Mouse (Mus musculus): ENCODE data around the gene Gpr108. TPM values are rescaled to one million over a fixed set of nuclear protein-coding genes. Genes with fewer than 3 reads are reported as not detected.

Gpr108 gene
- polyA plus RNA-seq (2015; fragmentation: Nextera tagmentation; extraction: Ambion mirVana), result 45.8 and 74.8 TPM in 2 replicates

DNA sequence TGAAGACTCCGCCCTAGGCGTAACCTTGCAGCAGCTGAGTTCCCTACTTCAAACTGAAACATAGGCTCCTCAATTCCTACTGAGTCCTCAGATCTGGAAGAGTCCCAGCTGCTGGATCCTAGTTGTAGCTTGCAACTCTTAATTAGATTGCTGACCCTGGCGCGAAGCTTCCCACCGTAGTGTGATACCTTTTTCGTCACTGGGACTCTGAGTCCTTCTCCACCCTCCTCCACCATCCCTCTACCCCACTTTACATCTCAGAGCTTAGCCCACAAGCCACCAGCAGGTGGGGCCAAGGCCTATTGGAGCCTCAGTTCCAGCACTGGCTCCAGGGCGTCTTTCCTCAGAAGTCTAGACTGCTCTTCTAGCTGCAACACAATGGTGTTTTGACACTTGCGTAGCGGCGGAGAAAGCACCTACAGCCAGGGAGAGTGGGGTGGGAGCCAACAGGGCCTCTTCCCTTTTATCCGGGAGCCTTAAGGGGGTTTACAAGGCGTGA is at the start of gene Gpr108:
TSS of gene Gpr108 (minus strand) at position 246 of the 499 bp plus-strand sequence.

DNA sequence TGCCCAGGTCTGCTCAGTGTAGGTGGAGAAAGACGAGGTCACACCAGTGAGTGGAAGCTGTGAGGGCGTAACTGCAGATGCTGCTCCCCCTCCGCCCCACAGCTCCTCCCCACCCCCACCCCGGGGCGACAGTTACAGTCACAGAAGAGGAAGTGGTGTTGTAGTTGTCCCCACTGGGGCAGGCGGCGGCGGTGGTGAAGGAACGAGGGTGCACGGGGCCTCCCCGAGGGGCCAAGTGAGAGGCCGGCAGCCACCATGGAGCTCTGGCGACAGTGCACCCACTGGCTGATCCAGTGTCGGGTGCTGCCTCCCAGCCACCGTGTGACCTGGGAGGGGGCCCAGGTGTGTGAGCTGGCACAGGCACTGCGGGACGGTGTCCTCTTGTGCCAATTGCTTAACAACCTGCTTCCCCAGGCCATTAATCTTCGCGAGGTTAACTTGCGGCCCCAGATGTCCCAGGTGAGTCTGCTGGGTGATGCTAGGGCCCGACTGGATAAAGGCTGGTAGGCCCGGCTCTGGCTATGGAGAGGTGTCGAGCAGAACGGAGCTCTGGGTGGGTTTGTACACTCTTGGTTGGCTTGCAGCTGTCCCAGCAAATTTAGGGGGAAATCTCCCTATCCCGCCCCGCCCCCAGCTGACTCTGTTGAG is 30.8 kb upstream of the Gpr108 start, which contains the start of gene Vav1:
TSS of gene Vav1 (plus strand) at position 158 of the 648 bp plus-strand sequence.

DNA sequence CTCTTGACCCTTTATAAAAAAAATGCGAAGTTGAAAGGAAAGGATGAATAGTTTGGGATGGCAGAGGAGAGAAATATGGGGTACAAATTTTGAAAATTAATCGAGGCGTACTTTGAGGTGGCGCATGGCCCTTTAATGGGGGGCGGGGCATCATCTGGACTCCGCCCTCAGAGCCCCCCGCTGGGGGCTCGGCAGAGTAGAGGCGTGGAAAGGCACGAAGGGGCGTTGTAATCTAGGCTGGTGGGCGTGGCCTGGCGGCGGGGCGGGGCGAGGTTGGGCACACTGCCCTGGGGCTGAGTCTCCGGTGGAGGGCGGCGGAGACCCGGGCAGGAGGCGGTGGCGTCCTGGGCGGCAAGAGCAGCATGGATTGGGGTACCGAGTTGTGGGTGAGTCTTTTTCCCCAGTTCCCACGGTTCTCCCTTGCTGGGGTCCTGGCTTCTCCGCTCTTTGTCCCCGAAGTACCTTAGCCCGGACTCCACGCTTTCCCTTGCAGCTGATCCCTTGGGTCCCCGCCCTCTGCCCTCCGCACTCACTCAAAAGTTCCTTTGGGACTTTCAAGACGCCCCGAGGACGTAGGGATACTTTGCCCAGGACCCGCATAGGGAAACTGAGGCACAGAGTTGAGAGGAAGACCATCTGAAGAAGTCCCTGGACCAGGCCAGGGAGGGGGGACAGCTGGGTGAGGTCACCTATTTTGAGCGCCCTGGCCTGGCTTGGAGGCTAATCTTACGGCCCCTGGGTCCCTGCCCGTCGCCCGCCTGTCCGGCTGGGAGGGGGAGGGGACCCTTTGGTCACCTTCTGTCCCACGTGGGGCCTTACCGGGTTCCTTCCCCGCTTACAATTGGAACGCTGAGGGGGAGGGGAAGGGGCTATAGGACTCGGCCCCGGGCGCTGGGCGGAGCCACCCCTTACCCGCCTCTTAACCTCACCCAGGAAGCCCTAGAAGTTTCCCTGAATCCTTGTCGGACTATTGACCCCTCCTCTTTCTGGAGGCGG is 1.2 kb upstream of the Gpr108 start, which contains the start of gene Trip10:
TSS of gene Trip10 (plus strand) at position 270 of the 996 bp plus-strand sequence.

DNA sequence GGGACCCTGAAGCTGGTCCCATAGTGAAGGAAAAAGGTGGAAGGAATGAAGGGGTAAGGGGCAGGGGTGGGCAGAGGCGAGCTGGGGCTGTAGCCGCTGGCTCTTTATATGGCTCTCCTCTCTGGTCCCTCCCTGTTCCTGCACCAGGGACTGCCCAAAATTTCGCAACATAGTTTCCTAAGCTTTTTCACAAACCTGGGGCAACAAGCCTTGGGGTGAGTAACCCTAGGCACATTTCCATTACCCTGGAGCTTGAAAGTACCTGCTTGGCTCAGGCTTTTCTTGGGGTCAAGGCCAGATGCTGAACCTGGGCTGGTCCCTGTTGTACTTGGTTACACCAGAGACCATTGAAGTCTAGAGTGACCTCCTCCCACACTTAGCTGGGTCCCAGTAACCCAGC is 20.2 kb downstream of the Gpr108 start, which contains the start of gene C3:
TSS of gene C3 (minus strand) at position 123 of the 400 bp plus-strand sequence.

DNA sequence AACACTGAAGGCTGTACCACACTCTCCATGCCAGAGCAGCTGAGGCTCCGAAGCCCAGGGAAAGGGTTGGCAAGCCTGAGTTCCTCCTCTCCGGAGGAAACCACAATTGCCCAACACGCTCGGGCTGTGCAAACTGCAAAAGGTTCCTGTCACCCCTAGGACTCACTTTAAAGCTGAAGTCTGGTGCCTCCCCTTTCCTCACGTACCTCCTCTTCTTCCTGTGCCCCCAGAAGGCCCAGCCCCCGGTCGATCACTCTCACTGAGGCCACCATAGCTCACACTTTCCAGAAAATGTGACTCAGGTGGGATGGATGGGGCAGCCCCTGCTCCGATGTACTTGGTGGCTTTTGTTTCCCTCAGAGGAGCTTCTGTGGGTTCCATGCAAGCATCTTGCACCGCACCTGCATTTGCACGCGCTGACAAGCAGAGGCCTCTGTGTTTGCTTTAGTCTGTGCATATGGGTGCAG is 54.2 kb downstream of the Gpr108 start, which contains the start of gene Tnfsf14:
TSS of gene Tnfsf14 (minus strand) at position 137 of the 467 bp plus-strand sequence.

Small RNA genes lying within 50 kb of the gene (microRNA-seq; reads per million reads assigned to microRNA genes)
- gene Mir6978 (ENCODE audit: borderline replicate concordance, insufficient number of aligned reads), result not detected

Other genes with a start within 250 kb of the Gpr108 start
- gene Pspn, start 248.4 kb downstream of the Gpr108 start, polyA plus RNA-seq (2015; fragmentation: Nextera tagmentation; extraction: Ambion mirVana), result 4.4 and 7.9 TPM in 2 replicates
- gene Gtf2f1, start 237.2 kb downstream of the Gpr108 start, polyA plus RNA-seq (2015; fragmentation: Nextera tagmentation; extraction: Ambion mirVana), result 29.7 and 47.9 TPM in 2 replicates
- gene Gm17949, start 237.0 kb downstream of the Gpr108 start, polyA plus RNA-seq (2015; fragmentation: Nextera tagmentation; extraction: Ambion mirVana), result 0.35 and 0.37 TPM in 2 replicates
- 20.2 and 25.9 TPM in 2 replicates for gene Khsrp, start 216.9 kb downstream of the Gpr108 start, polyA plus RNA-seq (2015; fragmentation: Nextera tagmentation; extraction: Ambion mirVana)
- not detected in 2 replicates for gene Slc25a41, start 206.8 kb downstream of the Gpr108 start, polyA plus RNA-seq (2015; fragmentation: Nextera tagmentation; extraction: Ambion mirVana)
- gene Crb3, start 189.3 kb downstream of the Gpr108 start, polyA plus RNA-seq (2015; fragmentation: Nextera tagmentation; extraction: Ambion mirVana), result 2.0 and 3.5 TPM in 2 replicates
- 12.5 and 14.0 TPM in 2 replicates for gene Slc25a23, start 188.6 kb downstream of the Gpr108 start, polyA plus RNA-seq (2015; fragmentation: Nextera tagmentation; extraction: Ambion mirVana)
- 0.93 and 2.0 TPM in 2 replicates for gene Dennd1c, start 169.9 kb downstream of the Gpr108 start, polyA plus RNA-seq (2015; fragmentation: Nextera tagmentation; extraction: Ambion mirVana)
- gene Tubb4a, start 160.7 kb downstream of the Gpr108 start, polyA plus RNA-seq (2015; fragmentation: Nextera tagmentation; extraction: Ambion mirVana), result 28.5 and 110 TPM in 2 replicates
- gene Tnfsf9, start 143.1 kb downstream of the Gpr108 start, polyA plus RNA-seq (2015; fragmentation: Nextera tagmentation; extraction: Ambion mirVana), result 1.5 and 1.6 TPM in 2 replicates
- gene Cd70, start 98.7 kb downstream of the Gpr108 start, polyA plus RNA-seq (2015; fragmentation: Nextera tagmentation; extraction: Ambion mirVana), result not detected in 2 replicates
- 0.14 and 0.28 TPM in 2 replicates for gene Tnfsf14, start 54.3 kb downstream of the Gpr108 start, polyA plus RNA-seq (2015; fragmentation: Nextera tagmentation; extraction: Ambion mirVana)
- gene C3, start 20.3 kb downstream of the Gpr108 start, polyA plus RNA-seq (2015; fragmentation: Nextera tagmentation; extraction: Ambion mirVana), result 63.5 and 85.8 TPM in 2 replicates
- 28.6 and 35.5 TPM in 2 replicates for gene Trip10, start 1.0 kb upstream of the Gpr108 start, polyA plus RNA-seq (2015; fragmentation: Nextera tagmentation; extraction: Ambion mirVana)
- gene Vav1, start 30.7 kb upstream of the Gpr108 start, polyA plus RNA-seq (2015; fragmentation: Nextera tagmentation; extraction: Ambion mirVana), result 3.4 and 3.6 TPM in 2 replicates
- 8.7 and 11.5 TPM in 2 replicates for gene Adgre1, start 110.2 kb upstream of the Gpr108 start, polyA plus RNA-seq (2015; fragmentation: Nextera tagmentation; extraction: Ambion mirVana)